Mouse (Mus musculus): ENCODE results near the gene Raph1. TPM values are rescaled to one million over a fixed set of nuclear protein-coding genes. Genes with fewer than 3 reads are reported as not detected.

Raph1 gene
- polyA plus RNA-seq, 1 experiment from 2014 or later, result 24.3 TPM

DNA sequence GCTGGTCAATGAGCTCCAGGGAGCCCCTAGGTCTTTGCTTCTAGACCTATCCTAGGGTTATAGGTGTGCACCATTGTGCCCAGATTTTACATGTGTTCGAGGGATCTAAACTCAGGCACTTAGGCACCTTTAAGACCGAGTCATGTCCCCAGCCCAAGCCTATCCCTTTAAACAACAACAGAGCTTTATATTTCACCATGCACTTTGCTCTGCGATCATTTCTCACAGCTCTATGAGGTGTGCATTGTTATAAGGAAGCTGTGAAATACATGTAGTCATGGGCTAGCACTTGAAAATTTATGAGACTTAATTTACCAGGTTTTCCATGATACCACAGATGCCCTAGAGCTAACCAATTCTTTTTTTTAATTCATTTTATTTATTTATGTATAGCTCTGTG is 33.0 kb upstream of the Raph1 start:
- DNase-seq (ENCODE audit: low spot score) (no peak), ATAC-seq (ENCODE audit: insufficient read depth, low FRiP score, low TSS enrichment) (no peak)
- H3K27me3 ChIP-seq (ENCODE audit: control insufficient read depth, insufficient read depth, low read length), result no peaks in the 10 kb centered on the region
- no peak overlapping the region for H3K27ac ChIP-seq (ENCODE audit: low read depth, low read length)
- 92% methylated on average over 3 of the region's 3 CpGs for WGBS
- no peaks in the 10 kb centered on the region for H3K9me3 ChIP-seq (ENCODE audit: control insufficient read depth, low read length)
- H3K36me3 ChIP-seq (ENCODE audit: control insufficient read depth, insufficient read depth, low read length), result no peaks in the 10 kb centered on the region
- no peak overlapping the region for H3K9ac ChIP-seq (ENCODE audit: low read length)
- H3K4me1 ChIP-seq (ENCODE audit: control insufficient read depth, insufficient read depth, low read length), result no peaks in the 10 kb centered on the region
- no peak overlapping the region for H3K4me2 ChIP-seq (ENCODE audit: low read depth)
- H3K4me3 ChIP-seq (ENCODE audit: low read depth, low read length), result no peak overlapping the region

GRCm38 (mm10) chr1:60599013-60599701 is 32.3 kb upstream of the Raph1 start:
- H3K27me3 ChIP-seq (ENCODE audit: control insufficient read depth, insufficient read depth, low read length), result no peaks in the 10 kb centered on the region
- no peaks in the 10 kb centered on the region for H3K4me1 ChIP-seq (ENCODE audit: control insufficient read depth, insufficient read depth, low read length)
- no peak overlapping the region for H3K4me2 ChIP-seq (ENCODE audit: low read depth)
- DNase-seq (ENCODE audit: low spot score) (no peak), ATAC-seq (ENCODE audit: insufficient read depth, low FRiP score, low TSS enrichment) (no peak)
- no peak overlapping the region for H3K4me3 ChIP-seq (ENCODE audit: low read depth, low read length)
- H3K36me3 ChIP-seq (ENCODE audit: control insufficient read depth, insufficient read depth, low read length), result no peaks in the 10 kb centered on the region
- H3K27ac ChIP-seq (ENCODE audit: low read depth, low read length), result no peak overlapping the region
- no peak overlapping the region for H3K9ac ChIP-seq (ENCODE audit: low read length)
- H3K9me3 ChIP-seq (ENCODE audit: control insufficient read depth, low read length), result no peaks in the 10 kb centered on the region
- 93% methylated on average over 6 of the region's 6 CpGs for WGBS

- H3K4me2 ChIP-seq (ENCODE audit: low read depth), result no peak overlapping the region
- H3K27me3 ChIP-seq (ENCODE audit: control insufficient read depth, insufficient read depth, low read length), result no peaks in the 10 kb centered on the region
- H3K9ac ChIP-seq (ENCODE audit: low read length), result no peak overlapping the region
- H3K36me3 ChIP-seq (ENCODE audit: control insufficient read depth, insufficient read depth, low read length), result no peaks in the 10 kb centered on the region
- no peaks in the 10 kb centered on the region for H3K9me3 ChIP-seq (ENCODE audit: control insufficient read depth, low read length)
- DNase-seq (ENCODE audit: low spot score) (no peak), ATAC-seq (ENCODE audit: insufficient read depth, low FRiP score, low TSS enrichment) (no peak)
- no peaks in the 10 kb centered on the region for H3K4me1 ChIP-seq (ENCODE audit: control insufficient read depth, insufficient read depth, low read length)
- H3K27ac ChIP-seq (ENCODE audit: low read depth, low read length), result no peak overlapping the region
- H3K4me3 ChIP-seq (ENCODE audit: low read depth, low read length), result no peak overlapping the region
- 83% methylated on average over 11 of the region's 11 CpGs for WGBS
Measured at GRCm38 (mm10) chr1:60596386-60597320, 29.7 kb upstream of the Raph1 start.

GRCm38 (mm10) chr1:60593101-60593500 is 26.2 kb upstream of the Raph1 start:
- H3K27me3 ChIP-seq (ENCODE audit: control insufficient read depth, insufficient read depth, low read length), result no peaks in the 10 kb centered on the region
- H3K27ac ChIP-seq (ENCODE audit: low read depth, low read length), result no peak overlapping the region
- no peaks in the 10 kb centered on the region for H3K9me3 ChIP-seq (ENCODE audit: control insufficient read depth, low read length)
- no peak for ATAC-seq (ENCODE audit: insufficient read depth, low FRiP score, low TSS enrichment)
- no peak overlapping the region for H3K9ac ChIP-seq (ENCODE audit: low read length)
- H3K4me1 ChIP-seq (ENCODE audit: control insufficient read depth, insufficient read depth, low read length), result no peaks in the 10 kb centered on the region
- no peak overlapping the region for H3K4me3 ChIP-seq (ENCODE audit: low read depth, low read length)
- H3K36me3 ChIP-seq (ENCODE audit: control insufficient read depth, insufficient read depth, low read length), result no peaks in the 10 kb centered on the region
- 90% methylated on average over 6 of the region's 6 CpGs for WGBS
- no peak for DNase-seq (ENCODE audit: low spot score)
- no peak overlapping the region for H3K4me2 ChIP-seq (ENCODE audit: low read depth)

DNA sequence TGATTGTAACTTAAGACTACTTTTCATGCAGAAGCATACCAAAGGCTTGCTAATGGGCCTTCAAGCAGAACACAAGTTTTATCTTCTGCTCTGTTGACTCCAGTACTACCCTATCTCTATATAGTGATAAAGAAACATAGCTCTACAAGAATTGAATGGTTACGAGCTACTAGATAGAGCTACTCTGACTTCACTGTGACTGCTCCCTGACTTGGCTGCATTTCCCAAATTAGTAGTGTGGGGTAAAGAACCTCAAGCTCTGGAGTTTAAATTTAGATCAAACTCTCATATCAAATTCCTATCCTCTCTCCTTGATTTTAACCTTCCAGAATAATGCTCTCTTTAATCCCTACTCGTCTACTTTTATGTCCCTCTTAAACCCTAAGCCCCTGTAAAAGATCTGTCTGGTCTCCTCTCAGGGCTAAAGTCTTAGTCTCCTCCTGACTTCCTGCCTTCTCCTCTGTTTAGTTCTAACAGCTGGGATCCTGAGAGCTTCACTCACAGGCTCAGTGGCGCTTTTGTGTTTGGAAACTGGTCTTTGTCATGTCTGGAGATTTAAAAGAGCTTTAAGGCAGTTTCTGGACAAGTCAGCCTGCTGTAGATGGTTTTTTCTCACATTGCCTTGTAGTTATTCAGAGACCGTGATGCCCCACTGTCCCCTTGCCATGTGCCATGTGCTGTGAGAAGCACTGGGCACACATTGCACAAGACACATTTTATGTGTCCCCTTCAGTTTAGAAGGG is 22.2 kb upstream of the Raph1 start:
- DNase-seq (ENCODE audit: low spot score) (no peak), ATAC-seq (ENCODE audit: insufficient read depth, low FRiP score, low TSS enrichment) (no peak)
- WGBS, result 80% methylated on average over 4 of the region's 4 CpGs
- H3K4me2 ChIP-seq (ENCODE audit: low read depth), result no peak overlapping the region
- no peak overlapping the region for H3K27ac ChIP-seq (ENCODE audit: low read depth, low read length)
- no peak overlapping the region for H3K4me3 ChIP-seq (ENCODE audit: low read depth, low read length)
- H3K36me3 ChIP-seq (ENCODE audit: control insufficient read depth, insufficient read depth, low read length), result no peaks in the 10 kb centered on the region
- no peaks in the 10 kb centered on the region for H3K4me1 ChIP-seq (ENCODE audit: control insufficient read depth, insufficient read depth, low read length)
- H3K9ac ChIP-seq (ENCODE audit: low read length), result no peak overlapping the region
- H3K27me3 ChIP-seq (ENCODE audit: control insufficient read depth, insufficient read depth, low read length), result no peaks in the 10 kb centered on the region
- no peaks in the 10 kb centered on the region for H3K9me3 ChIP-seq (ENCODE audit: control insufficient read depth, low read length)

GRCm38 (mm10) chr1:60580990-60581389 is 14.1 kb upstream of the Raph1 start:
- DNase-seq (ENCODE audit: low spot score), result no peak
- H3K36me3 ChIP-seq (ENCODE audit: control insufficient read depth, insufficient read depth, low read length), result no peaks in the 10 kb centered on the region
- 88% methylated on average over 8 of the region's 8 CpGs for WGBS
- no peak overlapping the region for H3K27ac ChIP-seq (ENCODE audit: low read depth, low read length)
- ATAC-seq (ENCODE audit: insufficient read depth, low FRiP score, low TSS enrichment), result no peak
- H3K4me2 ChIP-seq (ENCODE audit: low read depth), result no peak overlapping the region
- H3K9me3 ChIP-seq (ENCODE audit: control insufficient read depth, low read length), result no peaks in the 10 kb centered on the region
- no peak overlapping the region for H3K4me3 ChIP-seq (ENCODE audit: low read depth, low read length)
- H3K4me1 ChIP-seq (ENCODE audit: control insufficient read depth, insufficient read depth, low read length), result no peaks in the 10 kb centered on the region
- no peaks in the 10 kb centered on the region for H3K27me3 ChIP-seq (ENCODE audit: control insufficient read depth, insufficient read depth, low read length)
- H3K9ac ChIP-seq (ENCODE audit: low read length), result no peak overlapping the region

DNA sequence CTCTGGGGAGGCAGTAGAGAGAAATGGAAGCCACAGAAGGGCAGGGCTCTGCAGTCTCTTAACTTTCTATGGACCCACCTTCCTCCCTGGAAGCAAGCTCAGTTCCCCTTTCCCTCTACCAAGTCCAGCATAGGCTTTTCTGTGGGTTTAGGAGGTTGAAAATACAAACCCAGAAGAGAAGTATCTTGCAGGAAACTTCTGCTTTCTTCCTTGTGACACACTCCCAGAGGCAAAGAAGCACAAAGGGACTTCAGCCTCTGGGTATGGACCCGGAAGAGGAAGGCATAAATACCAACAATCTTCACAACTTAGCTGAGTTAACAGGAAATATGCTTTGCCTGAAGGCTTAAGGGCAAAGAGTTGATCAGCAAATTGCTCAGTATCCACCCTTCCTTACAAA is 13.0 kb upstream of the Raph1 start:
- H3K4me2 ChIP-seq (ENCODE audit: low read depth), result no peak overlapping the region
- DNase-seq (ENCODE audit: low spot score), result no peak
- 78% methylated on average over 1 of the region's 1 CpGs for WGBS
- H3K36me3 ChIP-seq (ENCODE audit: control insufficient read depth, insufficient read depth, low read length), result no peaks in the 10 kb centered on the region
- H3K4me1 ChIP-seq (ENCODE audit: control insufficient read depth, insufficient read depth, low read length), result no peaks in the 10 kb centered on the region
- no peaks in the 10 kb centered on the region for H3K9me3 ChIP-seq (ENCODE audit: control insufficient read depth, low read length)
- ATAC-seq (ENCODE audit: insufficient read depth, low FRiP score, low TSS enrichment), result no peak
- no peak overlapping the region for H3K9ac ChIP-seq (ENCODE audit: low read length)
- no peak overlapping the region for H3K27ac ChIP-seq (ENCODE audit: low read depth, low read length)
- no peak overlapping the region for H3K4me3 ChIP-seq (ENCODE audit: low read depth, low read length)
- no peaks in the 10 kb centered on the region for H3K27me3 ChIP-seq (ENCODE audit: control insufficient read depth, insufficient read depth, low read length)

GRCm38 (mm10) chr1:60572699-60573098 is 5.8 kb upstream of the Raph1 start:
- Histone ChIP-seq H3K4me2 (ENCODE audit: low read depth) (no peak overlapping the region), H3K4me3 (ENCODE audit: low read depth, low read length) (no peak overlapping the region), H3K9ac (ENCODE audit: low read length) (no peak overlapping the region), H3K4me1 (ENCODE audit: control insufficient read depth, insufficient read depth, low read length) (no peaks in the 10 kb centered on the region), H3K27ac (ENCODE audit: low read depth, low read length) (no peak overlapping the region), H3K27me3 (ENCODE audit: control insufficient read depth, insufficient read depth, low read length) (no peaks in the 10 kb centered on the region), H3K36me3 (ENCODE audit: control insufficient read depth, insufficient read depth, low read length) (no peaks in the 10 kb centered on the region), H3K9me3 (ENCODE audit: control insufficient read depth, low read length) (no peaks in the 10 kb centered on the region)
- no peak for ATAC-seq (ENCODE audit: insufficient read depth, low FRiP score, low TSS enrichment)
- DNase-seq (ENCODE audit: low spot score), result no peak
- 83% methylated on average over 3 of the region's 3 CpGs for WGBS
